Mouse (Mus musculus): Measurements from ENCODE around the gene Cwc27. TPM values are rescaled to one million over a fixed set of nuclear protein-coding genes. Genes with fewer than 3 reads are reported as not detected.

Gene Cwc27
- polyA plus RNA-seq, 1 experiment from 2014 or later, result 33.3 TPM

GRCm38 (mm10) chr13:104817696-104818095, 754 bp upstream of the Cwc27 start:
- DNase-seq (ENCODE audit: low spot score), result no peak
- WGBS, result 63% methylated on average over 12 of the region's 12 CpGs
- no peaks in the 10 kb centered on the region for H3K9me3 ChIP-seq (replicated peaks)
- H3K27me3 ChIP-seq (ENCODE audit: low read depth, poor library complexity, severe bottlenecking), result no peaks in the 10 kb centered on the region
- peak overlapping the region; percentile 86 for H3K4me3 ChIP-seq
- peaks cover 12% of the 10 kb centered on the region; the same call in 1 of the 2 replicates for H3K36me3 ChIP-seq
- H3K4me1 ChIP-seq, result peaks cover 24% of the 10 kb centered on the region
- H3K27ac ChIP-seq, result peak overlapping the region; percentile 98

GRCm38 (mm10) chr13:104816270-104816634, 690 bp downstream of the Cwc27 start:
- Histone ChIP-seq H3K4me3 (peak overlapping the region; percentile 86), H3K27me3 (ENCODE audit: low read depth, poor library complexity, severe bottlenecking) (no peaks in the 10 kb centered on the region), H3K27ac (peak overlapping the region; percentile 98), H3K4me1 (peaks cover 16% of the 10 kb centered on the region), H3K9me3 (replicated peaks) (no peaks in the 10 kb centered on the region), H3K36me3 (peaks cover 10% of the 10 kb centered on the region; the same call in 1 of the 2 replicates)
- WGBS, result 13% methylated on average over 8 of the region's 8 CpGs
- no peak for DNase-seq (ENCODE audit: low spot score)

GRCm38 (mm10) chr13:104805681-104806080, 11.3 kb downstream of the Cwc27 start:
- Histone ChIP-seq H3K27ac (no peak overlapping the region), H3K4me3 (no peak overlapping the region), H3K36me3 (peaks cover 45% of the 10 kb centered on the region), H3K4me1 (no peaks in the 10 kb centered on the region), H3K9me3 (replicated peaks) (no peaks in the 10 kb centered on the region), H3K27me3 (ENCODE audit: low read depth, poor library complexity, severe bottlenecking) (no peaks in the 10 kb centered on the region)
- 63% methylated on average over 3 of the region's 3 CpGs for WGBS
- no peak for DNase-seq (ENCODE audit: low spot score)

GRCm38 (mm10) chr13:104799566-104800182, 17.3 kb downstream of the Cwc27 start:
- peaks cover 42% of the 10 kb centered on the region for H3K36me3 ChIP-seq
- 92% methylated on average over 7 of the region's 7 CpGs for WGBS
- no peaks in the 10 kb centered on the region for H3K27me3 ChIP-seq (ENCODE audit: low read depth, poor library complexity, severe bottlenecking)
- DNase-seq (ENCODE audit: low spot score), result no peak
- no peak overlapping the region for H3K4me3 ChIP-seq
- no peaks in the 10 kb centered on the region for H3K4me1 ChIP-seq
- no peaks in the 10 kb centered on the region for H3K9me3 ChIP-seq (replicated peaks)
- H3K27ac ChIP-seq, result no peak overlapping the region

- no peak for DNase-seq (ENCODE audit: low spot score)
- H3K4me1 ChIP-seq, result no peaks in the 10 kb centered on the region
- H3K27ac ChIP-seq, result no peak overlapping the region
- H3K9me3 ChIP-seq (replicated peaks), result no peaks in the 10 kb centered on the region
- H3K4me3 ChIP-seq, result no peak overlapping the region
- H3K27me3 ChIP-seq (ENCODE audit: low read depth, poor library complexity, severe bottlenecking), result no peaks in the 10 kb centered on the region
- H3K36me3 ChIP-seq, result peaks cover 41% of the 10 kb centered on the region
- WGBS, result 94% methylated on average over 8 of the region's 8 CpGs
Measured at GRCm38 (mm10) chr13:104799067-104799466, 17.9 kb downstream of the Cwc27 start.

- 91% methylated on average over 3 of the region's 3 CpGs for WGBS
- Histone ChIP-seq H3K4me1 (no peaks in the 10 kb centered on the region), H3K36me3 (peaks cover 29% of the 10 kb centered on the region), H3K4me3 (no peak overlapping the region), H3K27me3 (ENCODE audit: low read depth, poor library complexity, severe bottlenecking) (no peaks in the 10 kb centered on the region), H3K9me3 (replicated peaks) (no peaks in the 10 kb centered on the region), H3K27ac (no peak overlapping the region)
- DNase-seq (ENCODE audit: low spot score), result no peak
Measured at GRCm38 (mm10) chr13:104794421-104794820, 22.5 kb downstream of the Cwc27 start.

- Histone ChIP-seq H3K4me3 (no peak within 1 kb of the TSS), H3K36me3 (peaks cover 33% of the 10 kb centered on the region), H3K27me3 (ENCODE audit: low read depth, poor library complexity, severe bottlenecking) (no peaks in the 10 kb centered on the region), H3K27ac (no peak within 1 kb of the TSS), H3K9me3 (replicated peaks) (no peaks in the 10 kb centered on the region), H3K4me1 (no peaks in the 10 kb centered on the region)
- 92% methylated on average over 11 of the region's 11 CpGs for WGBS
- no peak for DNase-seq (ENCODE audit: low spot score)
Measured at GRCm38 (mm10) chr13:104792184-104792583, 24.8 kb downstream of the Cwc27 start, which contains the start of gene Srek1ip1. Srek1ip1 (plus strand) TSS chr13:104792484.

- no peak for DNase-seq (ENCODE audit: low spot score)
- Histone ChIP-seq H3K36me3 (peaks cover 31% of the 10 kb centered on the region), H3K4me3 (no peak overlapping the region), H3K27me3 (ENCODE audit: low read depth, poor library complexity, severe bottlenecking) (no peaks in the 10 kb centered on the region), H3K9me3 (replicated peaks) (no peaks in the 10 kb centered on the region), H3K4me1 (no peaks in the 10 kb centered on the region), H3K27ac (no peak overlapping the region)
- 35% methylated on average over 2 of the region's 2 CpGs for WGBS
Measured at GRCm38 (mm10) chr13:104789663-104790062, 27.3 kb downstream of the Cwc27 start.

GRCm38 (mm10) chr13:104787260-104787659, 29.7 kb downstream of the Cwc27 start:
- DNase-seq (ENCODE audit: low spot score), result no peak
- Histone ChIP-seq H3K36me3 (peaks cover 37% of the 10 kb centered on the region), H3K4me1 (no peaks in the 10 kb centered on the region), H3K9me3 (replicated peaks) (no peaks in the 10 kb centered on the region), H3K27ac (no peak overlapping the region), H3K27me3 (ENCODE audit: low read depth, poor library complexity, severe bottlenecking) (no peaks in the 10 kb centered on the region), H3K4me3 (no peak overlapping the region)
- 95% methylated on average over 4 of the region's 4 CpGs for WGBS

GRCm38 (mm10) chr13:104779104-104779670, 37.8 kb downstream of the Cwc27 start:
- H3K27ac ChIP-seq, result no peak overlapping the region
- WGBS, result 74% methylated on average over 1 of the region's 1 CpGs

GRCm38 (mm10) chr13:104763193-104763592, 53.7 kb downstream of the Cwc27 start:
- no peaks in the 10 kb centered on the region for H3K27me3 ChIP-seq (ENCODE audit: low read depth, poor library complexity, severe bottlenecking)
- 93% methylated on average over 3 of the region's 3 CpGs for WGBS
- H3K9me3 ChIP-seq (replicated peaks), result no peaks in the 10 kb centered on the region
- H3K27ac ChIP-seq, result no peak overlapping the region
- no peaks in the 10 kb centered on the region for H3K36me3 ChIP-seq
- DNase-seq (ENCODE audit: low spot score), result no peak
- H3K4me1 ChIP-seq, result no peaks in the 10 kb centered on the region
- no peak overlapping the region for H3K4me3 ChIP-seq

More at GRCm38 (mm10) chr13:104779104-104779670, 37.8 kb downstream of the Cwc27 start:
- Histone ChIP-seq H3K9me3 (replicated peaks) (no peaks in the 10 kb centered on the region), H3K4me1 (no peaks in the 10 kb centered on the region), H3K36me3 (peaks cover 21% of the 10 kb centered on the region), H3K27me3 (ENCODE audit: low read depth, poor library complexity, severe bottlenecking) (no peaks in the 10 kb centered on the region), H3K4me3 (no peak overlapping the region)
- no peak for DNase-seq (ENCODE audit: low spot score)

GRCm38 (mm10) chr13:104762401-104762800, 54.5 kb downstream of the Cwc27 start:
- no peaks in the 10 kb centered on the region for H3K9me3 ChIP-seq (replicated peaks)
- H3K36me3 ChIP-seq, result no peaks in the 10 kb centered on the region
- no peaks in the 10 kb centered on the region for H3K4me1 ChIP-seq
- no peak overlapping the region for H3K4me3 ChIP-seq
- 94% methylated on average over 4 of the region's 4 CpGs for WGBS
- no peak overlapping the region for H3K27ac ChIP-seq
- no peaks in the 10 kb centered on the region for H3K27me3 ChIP-seq (ENCODE audit: low read depth, poor library complexity, severe bottlenecking)
- DNase-seq (ENCODE audit: low spot score), result no peak

- Histone ChIP-seq H3K27ac (no peak overlapping the region), H3K27me3 (ENCODE audit: low read depth, poor library complexity, severe bottlenecking) (no peaks in the 10 kb centered on the region), H3K36me3 (no peaks in the 10 kb centered on the region), H3K4me1 (no peaks in the 10 kb centered on the region), H3K4me3 (no peak overlapping the region), H3K9me3 (replicated peaks) (no peaks in the 10 kb centered on the region)
- DNase-seq (ENCODE audit: low spot score), result no peak
- WGBS, result 96% methylated on average over 1 of the region's 1 CpGs
Measured at GRCm38 (mm10) chr13:104759381-104759780, 57.6 kb downstream of the Cwc27 start.

Data from limb, embryonic 10.5 days (tissue).